Mouse (Mus musculus): ENCODE data around the gene Sh2d6. TPM values are rescaled to one million over a fixed set of nuclear protein-coding genes. Genes with fewer than 3 reads are reported as not detected.
"Not testable (repeated sequence)": the region's sequence is repeated elsewhere in the genome, so short reads cannot be mapped to it uniquely, and the experiment has no call there.

Sh2d6 gene
- polyA plus RNA-seq, 1 experiment from 2014 or later, result 0.70 TPM

DNA sequence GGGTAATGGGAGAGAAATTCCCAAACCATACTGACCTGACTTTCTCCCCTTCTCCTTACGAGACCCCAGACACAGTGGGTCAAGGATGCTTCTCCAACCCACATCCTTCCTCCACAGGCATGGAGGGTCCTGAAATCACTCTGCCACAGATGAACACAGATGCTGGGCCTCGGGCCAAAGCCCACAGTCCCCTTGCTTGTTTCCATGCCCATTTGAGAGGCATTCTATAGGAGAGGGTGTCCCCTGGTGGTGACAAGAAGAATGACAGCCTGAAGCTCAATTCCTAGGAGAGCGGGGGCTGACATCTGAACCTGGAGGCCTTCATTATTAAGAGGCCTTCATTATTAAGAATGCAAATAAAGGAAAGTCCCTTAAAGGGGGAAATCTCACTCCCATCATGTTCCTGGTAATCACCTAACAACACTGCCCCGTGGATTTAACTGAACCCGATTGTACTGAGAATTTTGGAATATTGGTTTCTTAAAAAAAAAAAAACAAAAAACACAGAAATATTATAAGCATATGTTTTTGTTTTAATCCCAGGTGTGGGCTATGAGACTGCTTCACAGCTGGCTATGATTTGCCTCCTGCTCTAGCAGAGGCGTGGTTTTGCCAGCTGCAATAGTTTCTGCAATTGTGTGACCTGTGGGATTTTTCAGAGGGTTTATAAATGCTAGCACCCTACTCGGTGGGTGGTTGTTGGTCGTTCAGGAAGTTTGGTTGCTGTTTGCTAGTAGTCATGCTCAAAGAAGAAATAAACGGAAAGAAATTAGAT lies 12.7 kb upstream of the Sh2d6 start:
- Histone ChIP-seq H3K4me2 (no peak overlapping the region), H3K9ac (replicated peaks) (no peak overlapping the region), H3K4me1 (peaks cover 30% of the 10 kb centered on the region), H3K36me3 (no peaks in the 10 kb centered on the region), H3K27me3 (replicated peaks) (no peaks in the 10 kb centered on the region), H3K9me3 (replicated peaks) (no peaks in the 10 kb centered on the region), H3K4me3 (replicated peaks) (no peak overlapping the region), H3K27ac (replicated peaks) (peak overlapping the region; percentile 54; the same call in 1 of the 2 replicates)
- WGBS, result 41% methylated on average over 9 of the region's 9 CpGs
- peak; percentile 50 for ATAC-seq (ENCODE audit: low FRiP score)

DNA sequence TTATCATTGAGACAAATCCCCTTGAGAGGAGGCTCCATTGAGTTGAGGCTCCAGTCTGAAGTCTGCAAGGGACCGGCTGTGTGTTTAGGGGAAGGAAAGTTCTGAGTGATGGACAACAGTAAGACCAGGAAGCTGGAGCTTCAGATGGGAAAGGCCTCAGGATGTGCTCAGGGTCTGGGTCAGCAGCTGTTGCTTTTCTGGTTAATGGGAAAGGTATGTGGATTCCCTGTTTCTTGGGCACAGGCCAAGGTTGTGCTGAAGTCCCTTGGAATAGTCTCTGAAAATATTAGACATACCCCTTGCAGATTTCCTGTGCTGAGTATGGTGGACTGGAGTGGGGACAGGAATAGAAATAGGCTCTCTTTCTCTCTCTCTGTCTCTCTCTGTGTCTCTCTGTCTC lies 12.0 kb upstream of the Sh2d6 start:
- WGBS, result 45% methylated on average over 1 of the region's 1 CpGs
- not testable (repeated sequence) for ATAC-seq (ENCODE audit: low FRiP score); H3K9me3 ChIP-seq (replicated peaks); H3K4me2 ChIP-seq; H3K4me3 ChIP-seq (replicated peaks); H3K27me3 ChIP-seq (replicated peaks); H3K36me3 ChIP-seq; H3K9ac ChIP-seq (replicated peaks)
- H3K27ac ChIP-seq (replicated peaks), result peak overlapping the region; percentile 54; the same call in 1 of the 2 replicates
- H3K4me1 ChIP-seq, result peaks cover 26% of the 10 kb centered on the region

DNA sequence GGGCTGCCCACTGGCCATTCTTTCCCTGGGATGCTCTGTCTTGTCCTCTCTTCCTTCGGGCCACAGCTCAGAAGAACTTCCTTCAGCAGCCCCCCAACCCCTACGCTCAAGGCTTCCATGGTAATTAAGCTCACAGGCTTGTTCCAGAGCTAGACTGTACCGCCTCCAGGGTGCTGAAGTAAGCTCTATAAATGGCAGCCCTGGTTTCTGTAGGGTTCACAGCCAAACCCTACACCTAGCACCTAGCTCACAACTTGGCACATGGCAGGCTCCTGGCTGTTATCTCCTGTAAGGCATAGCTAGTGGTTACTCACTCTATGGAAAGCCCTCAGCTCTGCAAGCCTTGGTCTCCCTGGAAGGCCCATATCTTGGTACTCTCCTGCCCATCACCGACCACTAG lies 11.1 kb upstream of the Sh2d6 start:
- Histone ChIP-seq H3K4me3 (replicated peaks) (no peak overlapping the region), H3K27ac (replicated peaks) (0 out of 2 replicates have a peak overlapping the region, but pooled peaks have one; percentile 18), H3K9me3 (replicated peaks) (no peaks in the 10 kb centered on the region), H3K27me3 (replicated peaks) (no peaks in the 10 kb centered on the region), H3K4me2 (no peak overlapping the region), H3K4me1 (peaks cover 20% of the 10 kb centered on the region), H3K36me3 (no peaks in the 10 kb centered on the region), H3K9ac (replicated peaks) (no peak overlapping the region)
- 72% methylated on average over 4 of the region's 4 CpGs for WGBS
- ATAC-seq (ENCODE audit: low FRiP score), result no peak

DNA sequence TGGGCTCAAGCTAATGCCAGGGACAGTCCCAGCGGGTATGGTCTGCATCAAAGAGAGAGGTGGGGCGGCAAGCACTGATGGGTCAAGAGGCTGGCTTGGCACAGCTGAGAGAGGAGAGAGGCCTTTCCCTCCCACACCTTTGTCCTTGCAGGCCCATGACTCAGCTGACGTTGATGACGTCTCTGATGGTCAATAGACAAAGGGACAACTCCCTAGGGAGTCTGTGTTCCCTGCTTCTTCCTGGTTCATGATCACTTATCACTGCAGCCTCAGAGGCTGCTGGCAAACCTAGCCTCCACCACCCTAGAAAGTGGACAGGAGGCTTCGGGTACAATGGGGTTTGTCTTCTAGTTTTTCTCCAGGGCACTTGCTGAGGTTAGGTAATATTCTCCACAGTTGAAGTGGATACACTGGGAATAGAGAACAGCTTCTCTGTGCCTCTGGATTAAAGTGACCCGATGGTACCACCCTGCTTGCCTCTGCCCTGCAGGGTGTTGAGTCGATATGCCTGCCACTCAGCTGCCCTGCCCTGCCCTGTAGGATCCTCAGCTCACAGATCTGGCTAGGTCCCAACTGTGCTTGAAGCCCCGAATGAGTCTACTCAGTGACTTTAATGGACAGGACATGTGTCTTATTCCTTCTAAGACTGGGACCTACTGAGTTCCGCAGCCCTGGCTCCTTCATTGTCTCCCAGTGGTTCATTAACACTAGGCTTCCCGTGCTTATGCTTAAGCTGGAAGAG lies 7.1 kb upstream of the Sh2d6 start:
- Histone ChIP-seq H3K9me3 (replicated peaks) (no peaks in the 10 kb centered on the region), H3K4me2 (no peak overlapping the region), H3K27me3 (replicated peaks) (no peaks in the 10 kb centered on the region), H3K9ac (replicated peaks) (no peak overlapping the region), H3K36me3 (no peaks in the 10 kb centered on the region), H3K4me1 (peaks cover 9% of the 10 kb centered on the region), H3K27ac (replicated peaks) (no peak overlapping the region), H3K4me3 (replicated peaks) (no peak overlapping the region)
- 73% methylated on average over 10 of the region's 10 CpGs for WGBS
- ATAC-seq (ENCODE audit: low FRiP score), result no peak

DNA sequence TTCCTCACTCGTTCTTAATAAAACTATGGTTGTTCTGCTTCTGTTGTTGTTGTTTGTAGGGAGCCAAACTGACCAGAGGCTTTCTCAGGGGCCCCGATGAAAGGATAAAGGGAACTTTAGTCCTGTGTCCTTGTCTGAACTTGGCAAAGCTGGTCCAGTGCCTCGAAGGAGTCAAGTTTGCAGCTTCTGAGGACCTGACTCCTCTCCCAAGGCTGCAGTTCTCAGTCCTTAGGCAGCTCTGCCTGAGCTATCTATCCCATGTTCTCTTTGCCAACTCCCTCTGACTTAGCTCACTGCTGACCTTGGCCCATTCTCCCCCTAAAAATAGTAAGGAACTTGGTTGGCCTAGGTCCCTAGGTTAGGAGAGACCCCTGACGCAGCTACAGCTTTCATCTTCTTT lies 5.6 kb upstream of the Sh2d6 start:
- Histone ChIP-seq H3K27ac (replicated peaks) (no peak overlapping the region), H3K9ac (replicated peaks) (no peak overlapping the region), H3K4me1 (no peaks in the 10 kb centered on the region), H3K4me2 (no peak overlapping the region), H3K36me3 (no peaks in the 10 kb centered on the region), H3K27me3 (replicated peaks) (no peaks in the 10 kb centered on the region), H3K4me3 (replicated peaks) (no peak overlapping the region), H3K9me3 (replicated peaks) (no peaks in the 10 kb centered on the region)
- no peak for ATAC-seq (ENCODE audit: low FRiP score)
- WGBS, result 90% methylated on average over 4 of the region's 4 CpGs

DNA sequence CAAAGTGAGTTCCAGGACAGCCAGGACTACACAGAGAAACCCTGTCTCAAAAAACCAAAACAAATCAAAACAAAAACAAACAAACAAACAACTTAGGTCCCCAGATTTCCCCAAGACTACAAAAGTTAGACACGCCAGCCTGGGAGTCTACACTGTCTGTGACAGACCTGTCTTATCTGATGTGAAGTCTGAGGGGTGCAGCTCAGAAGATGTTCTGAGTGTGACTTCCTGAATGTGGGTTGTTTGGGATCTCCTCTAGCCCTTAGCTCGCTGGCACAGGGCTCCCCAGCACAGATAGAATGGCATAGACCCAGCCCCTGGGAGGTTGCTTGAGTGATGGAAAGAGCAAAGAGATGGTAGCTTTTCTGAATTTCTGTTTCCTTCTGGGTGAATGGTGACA lies 2.7 kb upstream of the Sh2d6 start:
- no peak for ATAC-seq (ENCODE audit: low FRiP score)
- no peaks in the 10 kb centered on the region for H3K36me3 ChIP-seq
- H3K9ac ChIP-seq (replicated peaks), result no peak overlapping the region
- H3K4me2 ChIP-seq, result no peak overlapping the region
- H3K4me1 ChIP-seq, result peaks cover 15% of the 10 kb centered on the region
- no peak overlapping the region for H3K4me3 ChIP-seq (replicated peaks)
- H3K9me3 ChIP-seq (replicated peaks), result no peaks in the 10 kb centered on the region
- WGBS, result 85% methylated on average over 2 of the region's 2 CpGs
- no peak overlapping the region for H3K27ac ChIP-seq (replicated peaks)
- no peaks in the 10 kb centered on the region for H3K27me3 ChIP-seq (replicated peaks)

DNA sequence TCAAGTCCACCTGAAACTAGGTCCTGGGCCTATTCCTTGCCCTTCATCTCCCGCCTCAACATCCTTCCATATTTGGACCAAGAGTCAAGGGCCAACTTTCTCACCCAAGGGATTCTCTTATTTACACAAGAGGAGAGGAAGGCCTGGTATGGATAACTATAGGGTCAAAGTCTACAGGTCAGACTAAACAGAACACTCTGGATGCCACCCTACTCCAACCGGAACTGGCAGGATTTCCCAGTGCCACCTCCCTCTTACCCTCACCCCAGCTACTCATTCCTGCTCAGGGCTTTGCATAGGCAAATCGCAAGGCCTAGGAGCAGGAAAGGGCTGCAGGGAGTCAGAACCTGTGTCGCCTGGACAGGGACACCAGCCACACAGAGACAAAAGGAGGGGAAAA lies 1.7 kb upstream of the Sh2d6 start:
- WGBS, result 84% methylated on average over 4 of the region's 4 CpGs
- Histone ChIP-seq H3K4me2 (no peak overlapping the region), H3K27ac (replicated peaks) (no peak overlapping the region), H3K9me3 (replicated peaks) (no peaks in the 10 kb centered on the region), H3K4me3 (replicated peaks) (no peak overlapping the region), H3K36me3 (no peaks in the 10 kb centered on the region), H3K4me1 (peaks cover 24% of the 10 kb centered on the region), H3K27me3 (replicated peaks) (no peaks in the 10 kb centered on the region), H3K9ac (replicated peaks) (no peak overlapping the region)
- ATAC-seq (ENCODE audit: low FRiP score), result no peak

DNA sequence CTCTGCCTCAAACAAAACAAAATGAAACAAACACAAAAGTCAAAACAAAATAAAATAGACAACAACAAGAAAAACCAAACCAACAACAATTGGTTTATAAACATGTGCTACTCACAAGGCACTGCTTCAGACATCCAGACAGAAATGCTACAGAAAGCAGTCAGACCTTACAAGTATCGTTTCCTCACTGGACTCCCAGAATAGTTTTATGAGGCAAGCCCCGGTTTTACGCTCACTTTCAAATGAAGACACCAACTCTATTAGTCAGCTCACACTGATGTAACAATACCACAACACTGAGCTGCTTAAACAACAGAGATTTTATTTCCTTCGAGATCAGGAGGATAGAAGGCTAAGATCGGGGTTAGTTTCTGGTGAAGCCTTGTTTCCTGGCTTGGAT lies 781 bp upstream of the Sh2d6 start:
- Histone ChIP-seq H3K9me3 (replicated peaks) (no peaks in the 10 kb centered on the region), H3K9ac (replicated peaks) (no peak overlapping the region), H3K4me2 (no peak overlapping the region), H3K4me3 (replicated peaks) (no peak overlapping the region), H3K27ac (replicated peaks) (no peak overlapping the region), H3K36me3 (no peaks in the 10 kb centered on the region), H3K4me1 (peaks cover 25% of the 10 kb centered on the region), H3K27me3 (replicated peaks) (no peaks in the 10 kb centered on the region)
- 68% methylated on average over 5 of the region's 5 CpGs for WGBS
- no peak for ATAC-seq (ENCODE audit: low FRiP score)

DNA sequence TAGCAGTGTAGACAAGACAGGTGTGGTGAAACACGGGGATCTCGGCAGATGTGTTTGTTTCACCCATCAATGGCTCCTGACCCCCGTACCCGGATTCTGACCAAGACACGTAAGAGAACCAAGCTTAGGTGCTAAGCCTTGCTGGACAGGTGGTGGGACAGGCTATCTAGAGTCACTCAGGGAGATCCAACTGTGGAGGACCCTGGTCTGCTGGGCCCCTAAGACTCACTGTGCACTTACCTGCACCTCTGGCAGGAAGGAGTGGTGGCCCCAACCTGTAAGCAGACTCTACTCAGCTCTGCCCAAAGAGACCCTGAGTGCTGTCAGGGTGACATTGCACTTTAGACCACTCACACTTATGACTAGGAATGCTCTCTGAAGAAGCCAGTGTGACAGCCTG lies 603 bp downstream of the Sh2d6 start:
- WGBS, result 92% methylated on average over 5 of the region's 5 CpGs
- peaks cover 25% of the 10 kb centered on the region for H3K4me1 ChIP-seq
- no peak overlapping the region for H3K4me2 ChIP-seq
- H3K4me3 ChIP-seq (replicated peaks), result no peak overlapping the region
- no peak for ATAC-seq (ENCODE audit: low FRiP score)
- peak overlapping the region; percentile 96 for H3K27ac ChIP-seq (replicated peaks)
- no peak overlapping the region for H3K9ac ChIP-seq (replicated peaks)
- no peaks in the 10 kb centered on the region for H3K36me3 ChIP-seq
- H3K9me3 ChIP-seq (replicated peaks), result no peaks in the 10 kb centered on the region
- no peaks in the 10 kb centered on the region for H3K27me3 ChIP-seq (replicated peaks)

DNA sequence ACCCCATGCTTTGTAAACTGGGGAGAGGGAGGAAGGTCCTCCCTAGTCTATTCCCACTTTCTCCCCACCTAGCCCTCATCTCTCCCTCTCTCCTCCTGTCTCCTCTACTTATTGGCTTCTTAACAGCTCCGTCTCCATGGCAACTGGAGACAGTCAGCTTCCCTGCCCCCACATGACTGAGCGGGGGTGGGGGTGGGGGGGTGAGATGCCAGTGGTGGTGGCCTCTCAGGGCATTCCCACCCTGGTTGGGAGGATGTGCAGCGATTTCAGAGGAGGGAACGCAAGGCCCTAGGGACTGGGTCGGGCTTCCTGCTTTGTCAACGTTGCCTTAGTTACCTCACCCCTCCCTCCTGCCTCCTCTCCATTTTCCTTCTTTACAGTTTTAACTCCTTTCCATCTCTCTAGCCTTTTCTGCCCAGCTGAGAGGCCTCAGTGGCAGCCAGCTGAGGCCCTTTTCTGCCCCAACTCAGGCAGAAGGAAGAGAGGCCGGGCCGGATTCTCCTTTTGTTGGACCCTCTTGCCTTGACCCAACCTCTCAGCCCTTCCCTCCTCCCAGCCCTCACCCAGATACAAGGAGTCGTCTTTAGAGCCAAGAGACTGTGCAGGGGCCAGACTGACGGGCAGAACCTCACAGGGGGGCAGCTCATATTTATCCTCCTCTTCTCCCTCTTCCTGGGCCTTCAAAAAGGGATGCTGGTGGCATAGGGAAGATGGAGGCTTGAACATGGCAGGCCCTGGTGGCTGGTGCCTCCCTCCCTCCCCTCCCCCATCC lies 1.4 kb downstream of the Sh2d6 start:
- Histone ChIP-seq H3K27ac (replicated peaks) (peak overlapping the region; percentile 96), H3K27me3 (replicated peaks) (no peaks in the 10 kb centered on the region), H3K9ac (replicated peaks) (no peak overlapping the region), H3K4me2 (peak overlapping the region; percentile 50), H3K4me1 (peaks cover 25% of the 10 kb centered on the region), H3K36me3 (no peaks in the 10 kb centered on the region), H3K9me3 (replicated peaks) (no peaks in the 10 kb centered on the region), H3K4me3 (replicated peaks) (0 out of 2 replicates have a peak overlapping the region, but pooled peaks have one; percentile 8)
- 8% methylated on average over 10 of the region's 10 CpGs for WGBS
- ATAC-seq (ENCODE audit: low FRiP score), result peak; percentile 89

DNA sequence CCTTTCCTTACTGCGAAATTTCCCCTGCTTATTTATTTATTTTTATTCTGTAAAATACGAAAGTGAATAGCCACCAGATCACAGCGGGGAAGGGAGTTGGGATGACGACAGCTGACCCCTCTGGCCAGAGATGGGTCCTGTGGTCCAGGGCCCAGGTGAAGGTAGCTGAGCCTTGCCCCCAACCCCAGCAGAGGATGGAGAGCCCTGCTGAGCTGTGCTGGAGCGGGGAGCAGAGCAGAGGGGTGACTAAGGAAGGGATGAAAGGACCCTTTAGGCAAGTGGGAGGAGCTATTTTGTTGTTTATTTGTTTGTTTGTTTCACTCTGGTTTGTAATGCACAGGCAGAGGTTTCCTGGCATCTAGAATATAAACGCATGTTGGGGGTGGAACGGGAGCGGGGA lies 2.2 kb downstream of the Sh2d6 start:
- Histone ChIP-seq H3K4me3 (replicated peaks) (0 out of 2 replicates have a peak overlapping the region, but pooled peaks have one; percentile 17), H3K27me3 (replicated peaks) (no peaks in the 10 kb centered on the region), H3K4me1 (peaks cover 25% of the 10 kb centered on the region), H3K9ac (replicated peaks) (no peak overlapping the region), H3K27ac (replicated peaks) (peak overlapping the region; percentile 96), H3K36me3 (no peaks in the 10 kb centered on the region), H3K9me3 (replicated peaks) (no peaks in the 10 kb centered on the region), H3K4me2 (peak overlapping the region; percentile 50)
- 16% methylated on average over 8 of the region's 8 CpGs for WGBS
- peak; percentile 63 for ATAC-seq (ENCODE audit: low FRiP score)

All from neural tube, embryonic 15.5 days (tissue).